Mouse (Mus musculus) liver, embryonic 11.5 days (tissue): ENCODE data around the gene Phldb1. TPM values are rescaled to one million over a fixed set of nuclear protein-coding genes. Genes with fewer than 3 reads are reported as not detected.
A peak's percentile ranks its signal among the peaks of the same experiment; 100 is the strongest.

Source experiments
- ATAC-seq: fragments of 200-750 bp; cut with Nextera tagmentation; replicated peaks from 2 replicates; pipeline ENCODE4 v1.8.0; 2017; ENCODE audit warnings: moderate number of reproducible peaks, mild to moderate bottlenecking, moderate TSS enrichment, moderate library complexity; ENCODE audit not compliant: low FRiP score
- DNase-seq: peaks from one replicate; pipeline ENCODE4 v3.0.0-alpha.2; 2017; ENCODE audit warnings: low spot score
- H3K27ac ChIP-seq: fragments of 300-500 bp; sonication (generic); 2 replicates; pipeline ENCODE4 v1.5.1; 2014; ENCODE audit warnings: mild to moderate bottlenecking, low read depth, low read length, control low read depth
- H3K27me3 ChIP-seq: fragments of 300-500 bp; sonication (generic); replicated peaks from 2 replicates; pipeline ENCODE4 v1.6.1; 2014; ENCODE audit warnings: low read length, mixed read lengths; ENCODE audit not compliant: control insufficient read depth, insufficient read depth
- H3K36me3 ChIP-seq: fragments of 300-500 bp; sonication (generic); 2 replicates; pipeline ENCODE4 v1.6.1; 2014; ENCODE audit warnings: mild to moderate bottlenecking, low read length, moderate library complexity, mixed read lengths; ENCODE audit not compliant: control insufficient read depth, insufficient read depth
- H3K4me1 ChIP-seq: fragments of 300-500 bp; sonication (generic); replicated peaks from 2 replicates; pipeline ENCODE4 v1.6.1; 2014; ENCODE audit warnings: low read length, mixed read lengths; ENCODE audit not compliant: control insufficient read depth, insufficient read depth
- H3K4me2 ChIP-seq: fragments of 300-500 bp; sonication (generic); 2 replicates; pipeline ENCODE4 v1.6.1; 2014; ENCODE audit warnings: mild to moderate bottlenecking, control low read depth, moderate library complexity
- H3K4me3 ChIP-seq: fragments of 300-500 bp; sonication (generic); 2 replicates; pipeline ENCODE4 v1.5.1; 2014; ENCODE audit warnings: low read depth, low read length, control low read depth
- H3K9ac ChIP-seq: fragments of 300-500 bp; sonication (generic); 2 replicates; pipeline ENCODE4 v1.6.1; 2014; ENCODE audit warnings: low read depth, low read length, control low read depth
- H3K9me3 ChIP-seq: fragments of 300-500 bp; sonication (generic); 2 replicates; pipeline ENCODE4 v1.6.1; 2016; ENCODE audit warnings: low read length, inconsistent platforms, mixed read lengths; ENCODE audit not compliant: control insufficient read depth
- WGBS: fragments of 180-500 bp; shearing (Covaris S2); extraction: QIAGEN DNeasy Blood & Tissue Kit; methylation state at CpG from one replicate; pipeline ENCODE4 v1.1.7; 2014; 5-methylcytosine and 5-hydroxymethylcytosine counted together
- polyA plus RNA-seq: library from polyadenylated mRNA; unstranded; fragments of >200 nt; fragmentation: Nextera tagmentation; extraction: Ambion mirVana; gene quantifications from 2 replicates; pipeline ENCODE4 v1.2.1, GENCODE M21; 2014

Gene Phldb1
- polyA plus RNA-seq, 1 experiment from 2014 or later = 10.9 TPM

GRCm38 (mm10) chr9:44690641-44691040, 44.4 kb downstream of the Phldb1 start:
- DNase-seq (no peak), ATAC-seq (no peak; the same call in 1 of the 2 replicates)
- 36% methylated on average over 7 of the region's 7 CpGs for WGBS
- Histone ChIP-seq H3K4me1 (peaks cover 2% of the 10 kb centered on the region; the same call in 1 of the 2 replicates), H3K27me3 (no peaks in the 10 kb centered on the region), H3K27ac (no peak overlapping the region), H3K9me3 (no peaks in the 10 kb centered on the region), H3K4me3 (no peak overlapping the region), H3K36me3 (no peaks in the 10 kb centered on the region; the same call in 1 of the 2 replicates), H3K4me2 (no peak overlapping the region), H3K9ac (no peak overlapping the region)

DNA sequence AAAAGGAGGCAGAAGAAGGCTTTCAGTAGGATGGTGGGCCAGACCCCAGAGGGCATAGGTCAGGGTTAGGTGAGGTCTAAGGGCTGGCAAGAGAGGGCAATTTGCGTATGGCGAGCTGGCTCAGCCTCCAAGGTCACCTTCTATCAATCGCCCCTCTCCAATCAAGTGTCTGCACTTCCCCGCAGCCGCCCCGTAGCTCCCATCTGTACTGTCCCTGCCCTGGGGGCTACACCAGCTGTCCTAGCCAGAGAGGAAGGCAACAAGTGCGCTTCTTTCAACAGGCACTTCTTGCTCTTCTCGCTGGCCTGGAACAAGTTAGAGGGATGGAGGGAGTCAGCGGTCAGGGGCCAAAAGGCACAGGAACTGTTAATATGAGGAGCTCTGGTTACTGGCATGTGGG, 47.0 kb downstream of the Phldb1 start:
- no peaks in the 10 kb centered on the region for H3K36me3 ChIP-seq

GRCm38 (mm10) chr9:44686638-44687037, 48.4 kb downstream of the Phldb1 start:
- Histone ChIP-seq H3K27me3 (no peaks in the 10 kb centered on the region), H3K4me2 (no peak overlapping the region), H3K4me3 (no peak overlapping the region), H3K9ac (no peak overlapping the region), H3K36me3 (no peaks in the 10 kb centered on the region), H3K27ac (no peak overlapping the region), H3K4me1 (no peaks in the 10 kb centered on the region; the same call in 1 of the 2 replicates), H3K9me3 (no peaks in the 10 kb centered on the region)
- DNase-seq = no peak
- no peak for ATAC-seq
- WGBS = 77% methylated on average over 5 of the region's 5 CpGs

More for the DNA sequence above, 47.0 kb downstream of the Phldb1 start:
- Histone ChIP-seq H3K4me2 (no peak overlapping the region), H3K27ac (no peak overlapping the region), H3K9ac (no peak overlapping the region), H3K4me1 (peaks cover 2% of the 10 kb centered on the region; the same call in 1 of the 2 replicates), H3K27me3 (no peaks in the 10 kb centered on the region), H3K9me3 (no peaks in the 10 kb centered on the region), H3K4me3 (no peak overlapping the region)
- DNase-seq = no peak
- ATAC-seq = no peak
- 71% methylated on average over 9 of the region's 9 CpGs for WGBS

DNA sequence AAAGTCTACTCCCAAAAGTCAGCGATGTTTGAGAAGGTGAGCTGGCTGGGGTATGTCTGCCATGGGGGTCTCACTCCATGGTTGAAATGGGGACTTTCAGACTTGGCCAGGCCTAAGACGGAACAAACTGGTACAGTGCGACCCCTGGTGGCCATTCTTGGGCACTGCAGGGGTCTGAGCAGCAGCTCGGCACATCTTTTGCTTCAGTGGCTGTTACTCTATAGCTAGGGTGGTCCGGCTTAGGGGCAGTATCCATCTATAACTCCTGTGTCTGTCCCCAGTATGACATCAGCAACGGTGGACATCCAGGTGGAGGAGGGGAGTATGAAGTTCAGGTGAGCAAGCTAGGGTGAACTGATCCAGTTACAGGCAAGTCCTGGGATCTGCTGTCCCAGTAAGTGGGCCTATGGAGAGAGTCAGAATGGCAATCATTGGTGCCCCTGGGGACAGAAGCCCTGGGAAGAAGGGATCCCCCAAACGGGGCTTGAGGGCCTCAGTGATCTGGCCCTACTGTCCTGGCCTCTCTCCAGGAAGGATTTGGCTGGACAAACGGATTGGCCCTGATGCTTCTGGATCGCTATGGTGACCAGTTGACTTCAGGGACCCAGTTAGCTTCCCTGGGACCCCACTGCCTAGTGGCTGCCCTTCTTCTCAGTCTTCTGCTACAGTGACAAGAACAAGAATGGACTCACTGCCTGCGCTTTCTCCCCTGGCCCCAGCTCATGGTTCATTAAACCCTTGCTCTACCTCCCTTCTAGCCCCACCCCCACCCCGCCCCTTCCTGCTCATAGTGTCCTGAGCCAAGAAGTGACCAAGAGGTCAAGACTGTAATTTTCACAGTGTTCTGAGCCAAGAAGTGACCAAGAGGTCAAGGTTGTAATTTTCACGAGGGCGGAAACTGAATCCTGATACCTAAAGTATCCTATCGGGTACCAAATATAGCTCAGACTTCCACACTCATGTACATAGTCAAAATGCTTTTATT, 49.4 kb downstream of the Phldb1 start:
- Histone ChIP-seq H3K27me3 (no peaks in the 10 kb centered on the region), H3K4me3 (no peak overlapping the region), H3K4me2 (no peak overlapping the region), H3K27ac (no peak overlapping the region), H3K36me3 (no peaks in the 10 kb centered on the region), H3K4me1 (no peaks in the 10 kb centered on the region), H3K9ac (no peak overlapping the region), H3K9me3 (no peaks in the 10 kb centered on the region)
- 47% methylated on average over 14 of the region's 14 CpGs for WGBS
- DNase-seq = peak; percentile 55
- ATAC-seq = no peak

DNA sequence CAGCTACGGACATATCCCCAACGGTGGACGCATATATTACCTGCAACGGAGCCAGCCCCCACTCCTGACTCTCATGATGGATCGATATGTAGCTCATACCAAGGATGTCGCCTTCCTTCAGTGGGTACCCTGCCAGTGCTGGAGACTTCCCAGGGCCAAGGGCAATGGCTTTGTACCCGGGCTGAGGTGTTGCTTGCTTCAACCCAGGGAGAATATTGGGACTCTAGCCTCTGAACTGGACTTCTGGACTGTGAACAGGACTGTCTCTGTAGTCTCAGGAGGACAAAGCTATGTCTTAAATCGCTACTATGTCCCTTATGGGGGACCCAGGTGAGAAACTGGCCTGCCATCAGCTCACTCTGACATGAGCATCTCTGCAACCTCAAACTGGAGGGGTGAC, 52.0 kb downstream of the Phldb1 start:
- Histone ChIP-seq H3K9me3 (no peaks in the 10 kb centered on the region), H3K9ac (no peak overlapping the region), H3K4me2 (no peak overlapping the region), H3K36me3 (no peaks in the 10 kb centered on the region), H3K27me3 (no peaks in the 10 kb centered on the region), H3K27ac (no peak overlapping the region), H3K4me1 (no peaks in the 10 kb centered on the region), H3K4me3 (no peak overlapping the region)
- WGBS = 78% methylated on average over 8 of the region's 8 CpGs
- ATAC-seq (no peak), DNase-seq (no peak)

DNA sequence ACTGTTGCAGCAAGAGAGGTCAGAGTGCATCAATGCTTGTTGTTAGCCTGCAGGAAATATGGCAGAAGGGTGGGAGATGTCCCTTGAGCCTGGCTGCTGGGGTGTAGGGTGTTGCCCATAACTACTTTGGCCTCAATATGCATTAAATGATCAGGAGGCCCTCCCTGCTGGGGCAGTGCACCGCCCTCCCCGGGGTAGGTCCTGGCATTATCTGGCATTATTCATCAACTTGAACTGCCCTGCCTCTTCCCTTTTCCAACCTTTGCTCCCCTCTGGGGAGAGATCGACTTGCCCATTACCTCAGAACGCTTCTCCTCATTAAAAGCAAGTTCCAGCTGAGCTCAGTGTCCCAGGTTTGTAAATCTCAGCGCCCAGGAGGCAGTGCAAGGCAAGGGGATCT, 55.4 kb downstream of the Phldb1 start:
- no peak for ATAC-seq
- no peaks in the 10 kb centered on the region for H3K27me3 ChIP-seq
- 62% methylated on average over 5 of the region's 5 CpGs for WGBS

DNA sequence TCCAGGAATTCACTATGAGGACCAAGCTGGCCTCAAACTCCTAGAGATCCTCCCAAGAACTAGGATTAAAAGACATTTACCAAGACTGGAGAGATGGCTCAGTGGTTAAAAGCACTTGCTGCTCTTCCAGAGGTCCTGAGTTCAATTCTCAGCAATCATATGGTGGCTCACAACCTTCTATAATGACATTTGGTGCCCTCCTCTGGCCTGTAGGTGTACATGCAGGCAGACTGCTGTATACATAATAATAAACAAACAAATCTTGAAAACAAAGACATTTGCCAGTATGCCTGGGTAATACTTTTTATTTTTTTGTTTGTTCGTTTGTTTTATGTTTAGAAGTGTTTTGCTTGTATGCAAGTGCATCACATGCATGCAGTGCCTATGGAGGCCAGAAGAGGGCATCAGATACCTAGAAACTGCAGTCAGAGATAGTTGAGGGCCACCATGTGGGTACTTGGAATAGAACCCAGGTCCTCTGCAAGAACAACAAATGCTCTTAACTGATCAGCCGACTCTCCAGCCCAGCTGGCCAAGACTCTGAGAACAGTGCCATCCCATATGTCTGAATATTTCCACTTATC, 56.6 kb downstream of the Phldb1 start:
- no peak overlapping the region for H3K4me2 ChIP-seq
- 87% methylated on average over 2 of the region's 2 CpGs for WGBS
- DNase-seq = no peak
- no peaks in the 10 kb centered on the region for H3K9me3 ChIP-seq
- no peak overlapping the region for H3K27ac ChIP-seq
- H3K9ac ChIP-seq = no peak overlapping the region
- ATAC-seq = no peak
- H3K4me3 ChIP-seq = no peak overlapping the region
- H3K27me3 ChIP-seq = no peaks in the 10 kb centered on the region
- no peaks in the 10 kb centered on the region for H3K36me3 ChIP-seq
- H3K4me1 ChIP-seq = no peaks in the 10 kb centered on the region

More for the DNA sequence above, 55.4 kb downstream of the Phldb1 start:
- H3K27ac ChIP-seq = no peak overlapping the region
- H3K9ac ChIP-seq = no peak overlapping the region
- no peaks in the 10 kb centered on the region for H3K9me3 ChIP-seq
- DNase-seq = no peak
- no peaks in the 10 kb centered on the region for H3K4me1 ChIP-seq
- H3K4me2 ChIP-seq = no peak overlapping the region
- no peak overlapping the region for H3K4me3 ChIP-seq
- no peaks in the 10 kb centered on the region for H3K36me3 ChIP-seq

- WGBS = 82% methylated on average over 3 of the region's 3 CpGs
- DNase-seq = no peak
Observed at GRCm38 (mm10) chr9:44673005-44673404, 62.0 kb downstream of the Phldb1 start, which contains the start of gene Treh. Gene Treh (plus strand): TSS chr9:44673233.

More at GRCm38 (mm10) chr9:44673005-44673404, 62.0 kb downstream of the Phldb1 start, which contains the start of gene Treh:
- Histone ChIP-seq H3K4me1 (no peaks in the 10 kb centered on the region), H3K36me3 (no peaks in the 10 kb centered on the region), H3K27ac (no peak within 1 kb of the TSS), H3K27me3 (no peaks in the 10 kb centered on the region), H3K9ac (no peak within 1 kb of the TSS), H3K9me3 (no peaks in the 10 kb centered on the region), H3K4me3 (no peak within 1 kb of the TSS), H3K4me2 (no peak within 1 kb of the TSS)
- ATAC-seq = no peak
